In genomic region chr19:5567534-5568469, GRCm38 (mm10) we compare ENCODE assay signal across 8 mouse cellular contexts. TPM values are rescaled to one million over a fixed set of nuclear protein-coding genes. Genes with fewer than 3 reads are reported as not detected.
DNase-seq lines count a peak whose midpoint lies in the region; ATAC-seq lines count a peak whose summit lies in the region.

Gene Ap5b1 (plus strand): TSS chr19:5568025.

- no peaks in the 10 kb centered on the region for H3K9me3 ChIP-seq in forebrain, embryonic 11.5 days (ENCODE audit: control insufficient read depth, low read length)
- H3K9me3 ChIP-seq in heart, embryonic 16.5 days (replicated peaks; ENCODE audit: control insufficient read depth, low read length): no peaks in the 10 kb centered on the region
- H3K9me3 ChIP-seq in liver, embryonic 15.5 days (replicated peaks): no peaks in the 10 kb centered on the region
- no peaks in the 10 kb centered on the region for H3K9me3 ChIP-seq in neural tube, embryonic 12.5 days

- peak; percentile 89 for ATAC-seq in forebrain, embryonic 11.5 days (replicated peaks; ENCODE audit: low FRiP score)
- peak; percentile 89 for ATAC-seq in heart, embryonic 16.5 days (replicated peaks; ENCODE audit: extremely low read depth, insufficient read depth, low FRiP score)
- peak; percentile 86 for ATAC-seq in liver, embryonic 15.5 days (ENCODE audit: insufficient read depth)
- ATAC-seq in neural tube, embryonic 12.5 days (ENCODE audit: low FRiP score, low read depth): peak; percentile 90

- H3K4me3 ChIP-seq in forebrain, embryonic 11.5 days (ENCODE audit: low read depth, low read length): peak within 1 kb of the TSS; percentile 68
- H3K4me3 ChIP-seq in heart, embryonic 16.5 days (ENCODE audit: low read length): peak within 1 kb of the TSS; percentile 65
- peak within 1 kb of the TSS; percentile 81 for H3K4me3 ChIP-seq in liver, embryonic 15.5 days (replicated peaks)
- peak within 1 kb of the TSS; percentile 79 for H3K4me3 ChIP-seq in neural tube, embryonic 12.5 days

- peak within 1 kb of the TSS; percentile 70 for H3K9ac ChIP-seq in forebrain, embryonic 11.5 days (ENCODE audit: low read length)
- H3K9ac ChIP-seq in heart, embryonic 16.5 days (ENCODE audit: low read length): peak within 1 kb of the TSS; percentile 81
- H3K9ac ChIP-seq in liver, embryonic 15.5 days: peak within 1 kb of the TSS; percentile 81
- peak within 1 kb of the TSS; percentile 76 for H3K9ac ChIP-seq in neural tube, embryonic 12.5 days

- H3K4me1 ChIP-seq in forebrain, embryonic 11.5 days (replicated peaks; ENCODE audit: control insufficient read depth, insufficient read depth, low read length): peaks cover 8% of the 10 kb centered on the region; the same call in 1 of the 2 replicates
- H3K4me1 ChIP-seq in heart, embryonic 16.5 days (ENCODE audit: control insufficient read depth, insufficient read depth, low read length): peaks cover 5% of the 10 kb centered on the region
- peaks cover 42% of the 10 kb centered on the region for H3K4me1 ChIP-seq in liver, embryonic 15.5 days (replicated peaks)
- peaks cover 17% of the 10 kb centered on the region for H3K4me1 ChIP-seq in neural tube, embryonic 12.5 days

- peaks cover 8% of the 10 kb centered on the region for H3K27me3 ChIP-seq in forebrain, embryonic 11.5 days (ENCODE audit: control insufficient read depth, insufficient read depth, low read length)
- H3K27me3 ChIP-seq in heart, embryonic 16.5 days (ENCODE audit: control insufficient read depth, insufficient read depth, low read length): peaks cover 21% of the 10 kb centered on the region
- peaks cover 43% of the 10 kb centered on the region for H3K27me3 ChIP-seq in liver, embryonic 15.5 days
- H3K27me3 ChIP-seq in neural tube, embryonic 12.5 days (replicated peaks): peaks cover 49% of the 10 kb centered on the region

- H3K27ac ChIP-seq in forebrain, embryonic 11.5 days (ENCODE audit: low read depth, low read length): no peak within 1 kb of the TSS
- peak within 1 kb of the TSS; percentile 92 for H3K27ac ChIP-seq in heart, embryonic 16.5 days (ENCODE audit: low read length)
- peak within 1 kb of the TSS; percentile 93 for H3K27ac ChIP-seq in liver, embryonic 15.5 days (replicated peaks)
- peak within 1 kb of the TSS; percentile 71 for H3K27ac ChIP-seq in neural tube, embryonic 12.5 days

- H3K36me3 ChIP-seq in forebrain, embryonic 11.5 days (ENCODE audit: control insufficient read depth, insufficient read depth, low read length): no peaks in the 10 kb centered on the region
- H3K36me3 ChIP-seq in heart, embryonic 16.5 days (ENCODE audit: control insufficient read depth, insufficient read depth): peaks cover 9% of the 10 kb centered on the region
- peaks cover 13% of the 10 kb centered on the region for H3K36me3 ChIP-seq in liver, embryonic 15.5 days (replicated peaks)
- H3K36me3 ChIP-seq in neural tube, embryonic 12.5 days: no peaks in the 10 kb centered on the region; the same call in none of the 2 replicates

- under 1% methylated on average over 102 of the region's 102 CpGs for WGBS in forebrain, embryonic 11.5 days
- WGBS in heart, embryonic 16.5 days: under 1% methylated on average over 99 of the region's 102 CpGs
- WGBS in liver, embryonic 15.5 days (ENCODE audit: insufficient replicate concordance): under 1% methylated on average over 100 of the region's 102 CpGs
- under 1% methylated on average over 102 of the region's 102 CpGs for WGBS in neural tube, embryonic 12.5 days

- DNase-seq in CD8-positive naive resting alpha-beta T cell, adult 2 months (ENCODE audit: low read depth in 2 of 2, low spot score in 2 of 2): peak; percentile 84 to 89
- DNase-seq in c-Kit-positive CD71-negative TER-119-negative erythroid progenitor cells, embryonic 14.5 days (ENCODE audit: low read depth): peak; percentile 75
- peak; percentile 97 for DNase-seq in forebrain, embryonic 11.5 days (ENCODE audit: low spot score)
- DNase-seq in kidney, postnatal 36 days: peak; percentile 87 to 94
- peak; percentile 46 for DNase-seq in telencephalon, adult 2 months (ENCODE audit: low read depth, low spot score)

- peak within 1 kb of the TSS; percentile 78 for H3K4me2 ChIP-seq in forebrain, embryonic 11.5 days (ENCODE audit: low read depth, low read length, severe bottlenecking)
- peak within 1 kb of the TSS; percentile 96 for H3K4me2 ChIP-seq in heart, embryonic 16.5 days (ENCODE audit: low read depth, low read length)
- peak within 1 kb of the TSS; percentile 98 for H3K4me2 ChIP-seq in liver, embryonic 15.5 days
- H3K4me2 ChIP-seq in neural tube, embryonic 12.5 days (replicated peaks): peak within 1 kb of the TSS; percentile 93

RNA-seq across cellular contexts. Expression of gene Ap5b1, which starts in this region (rescaled TPM):
- 1.9 and 2.5 TPM in 2 replicates for polyA plus RNA-seq in forebrain, embryonic 11.5 days (2014; fragmentation: Nextera tagmentation; extraction: Ambion mirVana)
- polyA plus RNA-seq in heart, embryonic 16.5 days (2015; fragmentation: Nextera tagmentation; extraction: Ambion mirVana): 3.8 and 4.0 TPM in 2 replicates
- polyA plus RNA-seq in liver, embryonic 15.5 days (2015; fragmentation: Nextera tagmentation; extraction: Ambion mirVana): 3.6 and 4.0 TPM in 2 replicates
- 2.5 and 2.8 TPM in 2 replicates for polyA plus RNA-seq in neural tube, embryonic 12.5 days (2016; fragmentation: Nextera tagmentation; extraction: Ambion mirVana)

Comparison
In these comparisons a context has a peak if more than half of its experiments do, and no peak if none do; other contexts are left out.
1. DNase-seq: peak in every context shown above with its lines; median percentile 97 in forebrain, embryonic 11.5 days; 90 in kidney, postnatal 36 days; 86 in CD8-positive naive resting alpha-beta T cell, adult 2 months; 75 in c-Kit-positive CD71-negative TER-119-negative erythroid progenitor cells, embryonic 14.5 days; 46 in telencephalon, adult 2 months.